Mouse (Mus musculus): ENCODE measurements around the gene Gnb3.

The Gnb3 gene

DNA sequence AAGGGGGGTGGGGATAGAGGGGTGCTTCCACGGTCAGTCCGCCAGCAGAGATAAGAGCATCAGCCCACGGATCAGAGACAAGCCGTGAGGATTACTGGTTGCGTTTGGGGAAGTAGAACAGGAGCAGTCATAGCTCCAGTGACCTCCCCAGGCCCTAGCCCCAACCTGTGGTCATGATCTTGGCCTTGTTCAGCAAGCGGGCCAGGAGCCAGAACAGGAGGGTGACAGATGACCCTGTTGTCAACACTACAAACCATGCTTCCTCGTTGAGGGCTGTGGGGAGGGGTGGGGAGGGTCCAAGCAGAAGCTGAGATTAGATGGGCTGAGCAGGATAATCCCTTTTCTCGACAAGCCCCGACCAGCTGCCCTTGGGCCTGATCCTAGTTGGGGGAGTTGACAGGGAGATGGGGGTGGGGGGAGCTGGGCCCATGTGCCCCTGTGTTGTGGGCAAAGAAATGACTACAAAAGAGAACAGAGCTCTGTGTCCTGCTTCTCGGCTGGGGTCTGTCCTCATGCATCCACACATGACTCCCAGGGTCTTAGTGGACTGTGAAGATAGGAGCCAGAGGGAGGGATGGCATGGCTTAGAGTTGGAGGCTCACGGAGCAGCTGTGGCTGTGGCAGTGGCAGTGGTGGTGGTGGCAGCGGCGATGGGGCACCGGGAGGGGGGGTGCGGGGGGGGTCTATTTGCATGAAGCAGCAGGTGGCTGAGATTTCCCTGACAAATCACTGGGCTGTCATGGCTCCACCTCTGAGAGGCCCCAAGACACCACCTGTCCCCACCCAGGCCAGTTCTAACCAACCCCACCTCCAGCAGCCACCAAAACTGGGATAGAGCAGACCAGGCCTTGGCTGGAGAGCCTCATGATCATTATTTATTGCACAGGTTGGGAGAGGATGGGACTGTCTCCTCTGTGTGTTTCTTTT, at the start of gene Gnb3:
Gene Gnb3, minus strand, starts transcription at position 35 of the 927 bp plus-strand sequence.
- peak; percentile 60 for DNase-seq (ENCODE audit: low spot score)

- no peak for DNase-seq (ENCODE audit: low spot score)
These were observed 48.6 kb upstream of the Gnb3 start for GRCm38 (mm10) chr6:124888555-124889125.

DNA sequence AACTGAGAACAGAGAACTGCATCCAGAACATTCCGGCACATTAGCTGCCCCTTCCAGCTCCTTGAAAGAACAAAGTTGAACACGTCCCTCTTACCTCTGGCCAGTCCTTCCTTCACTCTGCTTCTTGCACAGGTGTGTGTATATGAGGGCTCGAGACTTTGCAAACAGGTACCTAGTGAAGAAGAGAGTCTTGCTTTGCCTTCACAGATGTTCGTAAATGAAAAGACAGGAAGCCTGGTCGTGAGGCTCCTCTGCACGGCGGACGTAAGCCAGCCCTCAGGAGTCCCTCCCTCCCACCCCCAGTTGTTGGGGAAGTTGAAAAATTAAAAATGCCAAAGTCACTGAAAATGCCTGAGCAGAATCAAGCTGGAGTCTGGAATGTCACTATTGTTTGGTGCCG, 47.9 kb upstream of the Gnb3 start, which contains the start of gene Cd4:
Gene Cd4, minus strand, starts transcription at position 236 of the 400 bp plus-strand sequence.
- DNase-seq (ENCODE audit: low spot score), result no peak

GRCm38 (mm10) chr6:124885956-124886381, 45.9 kb upstream of the Gnb3 start:
- no peak for DNase-seq (ENCODE audit: low spot score)

DNA sequence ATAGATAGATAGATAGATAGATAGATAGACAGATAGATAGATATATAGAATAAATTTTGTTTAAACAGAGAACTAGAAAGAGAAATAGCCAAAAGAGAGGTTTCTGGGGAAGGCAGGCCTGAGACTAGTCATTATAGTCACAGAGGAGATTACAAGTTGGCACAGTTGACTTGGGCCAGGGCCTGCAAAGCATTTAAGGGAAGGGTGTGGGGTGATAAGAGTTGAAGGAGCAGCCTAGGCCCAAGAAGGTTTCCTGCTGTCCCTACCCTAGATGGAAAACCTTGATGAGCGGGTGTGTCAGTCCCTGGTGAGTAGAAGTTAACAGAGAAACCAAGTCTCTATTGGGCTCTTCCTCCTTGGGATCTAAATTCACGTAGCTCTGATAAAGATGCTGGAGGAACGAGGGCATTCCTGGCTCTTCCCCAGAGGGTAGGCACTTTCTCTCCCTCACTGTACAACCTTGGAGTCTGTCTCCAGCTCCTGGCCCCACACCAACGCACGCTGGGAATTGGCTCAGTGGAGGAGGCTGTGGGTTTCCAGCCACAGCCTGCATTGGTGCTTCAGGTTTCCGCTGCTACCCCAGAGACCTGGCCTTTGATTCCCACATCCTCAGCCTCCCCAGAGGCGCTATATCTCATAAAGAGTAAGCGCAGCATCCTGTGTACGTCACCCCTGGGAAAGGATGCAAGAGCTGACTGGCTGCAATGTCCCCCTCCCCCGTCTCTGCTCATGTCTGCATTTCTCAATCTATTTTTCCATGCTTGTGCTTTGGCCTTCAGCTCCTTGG, 44.8 kb upstream of the Gnb3 start:
- no peak for DNase-seq (ENCODE audit: low spot score)

DNA sequence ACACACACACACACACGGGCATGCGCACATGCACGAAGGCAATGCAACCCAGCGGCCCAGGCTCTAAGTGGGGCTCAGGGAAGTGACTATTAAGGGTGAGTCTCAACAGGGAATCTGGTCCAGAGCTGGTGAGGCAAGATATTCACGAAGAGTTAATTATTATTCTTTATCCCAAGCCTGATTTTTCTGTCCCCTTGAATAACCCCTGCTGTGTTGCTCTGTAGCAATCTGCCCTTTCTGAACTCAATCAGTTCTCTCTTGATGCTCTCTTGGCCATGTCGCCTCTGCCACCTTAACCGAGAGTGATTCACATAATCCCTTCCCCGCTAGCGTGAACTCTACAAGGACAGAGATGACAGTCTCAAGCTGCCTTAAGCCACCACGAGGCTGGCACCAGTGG, 43.3 kb upstream of the Gnb3 start:
- DNase-seq (ENCODE audit: low spot score), result peak; percentile 20

- no peak for DNase-seq (ENCODE audit: low spot score)
These were observed 41.7 kb upstream of the Gnb3 start for GRCm38 (mm10) chr6:124881821-124882220.

DNA sequence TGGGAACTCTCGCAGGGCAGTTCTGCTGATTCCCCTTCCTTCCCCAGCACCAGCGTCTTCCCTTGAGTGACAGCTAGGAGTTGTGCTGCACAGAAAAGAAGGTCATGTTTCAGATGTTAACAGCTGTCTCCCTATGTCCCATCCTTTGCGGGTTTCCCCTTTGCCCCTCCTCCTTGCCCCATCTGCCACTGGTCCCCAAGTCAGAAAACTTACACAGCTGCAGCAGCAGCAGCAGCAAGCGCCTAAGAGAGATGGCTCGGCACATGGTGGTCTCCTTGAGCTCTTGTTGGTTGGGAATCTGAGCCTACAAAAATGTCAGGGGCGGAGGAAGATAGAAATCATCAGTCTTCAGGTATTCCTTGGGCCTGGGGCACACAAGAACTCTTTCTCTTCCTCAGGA, 39.3 kb upstream of the Gnb3 start:
- no peak for DNase-seq (ENCODE audit: low spot score)

DNA sequence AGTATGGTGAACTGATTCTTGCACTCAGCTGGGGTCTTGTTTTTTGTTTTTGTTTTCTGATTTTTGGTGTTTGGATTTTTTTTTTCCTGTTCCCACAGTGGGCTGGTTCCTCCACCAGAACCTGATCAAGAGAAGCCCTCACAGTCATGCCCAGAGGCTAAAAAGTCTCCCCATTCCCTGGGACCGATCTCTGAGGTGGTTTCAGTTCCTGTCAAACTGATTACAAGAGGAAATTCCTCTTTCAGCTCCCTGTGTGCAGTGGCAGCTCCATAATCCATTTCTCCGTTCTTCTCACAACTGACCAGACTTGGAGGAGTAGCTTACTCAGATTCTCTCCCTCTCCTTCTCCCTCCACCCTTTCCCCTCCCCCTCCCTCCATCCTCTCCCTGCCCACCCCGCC, 34.3 kb upstream of the Gnb3 start:
- no peak for DNase-seq (ENCODE audit: low spot score)

- DNase-seq (ENCODE audit: low spot score), result no peak
These were observed 26.5 kb upstream of the Gnb3 start for GRCm38 (mm10) chr6:124866560-124866959.

- no peak for DNase-seq (ENCODE audit: low spot score)
These were observed 25.8 kb upstream of the Gnb3 start for GRCm38 (mm10) chr6:124865766-124866362.

DNA sequence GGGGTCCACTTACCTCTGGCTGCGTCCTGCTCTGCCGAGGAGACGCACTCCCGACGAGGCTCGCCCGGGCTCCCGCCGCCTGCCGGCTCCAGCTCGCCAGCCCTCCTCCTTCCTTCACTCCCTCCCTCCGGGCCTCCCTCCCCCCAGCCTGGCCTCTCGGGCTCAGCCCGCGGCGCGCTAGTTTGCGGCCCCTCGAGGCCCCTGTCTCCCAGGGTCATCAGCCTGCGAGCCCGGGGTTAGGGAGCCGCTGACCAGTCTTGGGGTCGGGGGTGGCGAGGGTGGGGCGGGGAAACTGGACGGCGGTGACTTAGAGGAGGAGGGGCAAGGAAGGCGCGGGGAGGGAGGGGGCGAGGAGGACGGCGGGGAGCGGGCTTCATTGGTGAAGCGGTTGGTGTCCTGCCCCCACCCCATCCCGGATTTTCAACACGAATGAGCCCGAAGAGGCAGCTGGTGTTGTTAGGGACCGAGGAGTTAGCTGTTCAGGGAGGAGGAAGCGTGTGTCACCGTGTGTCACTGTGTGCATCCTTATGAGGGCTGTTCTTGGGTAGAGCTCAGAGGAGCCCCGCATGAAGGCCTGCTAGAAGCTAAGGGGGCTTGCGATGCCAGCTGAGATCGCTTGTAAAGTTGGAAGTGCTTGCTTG, 23.7 kb upstream of the Gnb3 start, which contains the start of gene Gpr162:
Gene Gpr162, minus strand, starts transcription at position 326 of the 641 bp plus-strand sequence.
- DNase-seq (ENCODE audit: low spot score), result peak; percentile 79

- DNase-seq (ENCODE audit: low spot score), result no peak
These were observed 23.1 kb upstream of the Gnb3 start for GRCm38 (mm10) chr6:124863125-124863657.

DNA sequence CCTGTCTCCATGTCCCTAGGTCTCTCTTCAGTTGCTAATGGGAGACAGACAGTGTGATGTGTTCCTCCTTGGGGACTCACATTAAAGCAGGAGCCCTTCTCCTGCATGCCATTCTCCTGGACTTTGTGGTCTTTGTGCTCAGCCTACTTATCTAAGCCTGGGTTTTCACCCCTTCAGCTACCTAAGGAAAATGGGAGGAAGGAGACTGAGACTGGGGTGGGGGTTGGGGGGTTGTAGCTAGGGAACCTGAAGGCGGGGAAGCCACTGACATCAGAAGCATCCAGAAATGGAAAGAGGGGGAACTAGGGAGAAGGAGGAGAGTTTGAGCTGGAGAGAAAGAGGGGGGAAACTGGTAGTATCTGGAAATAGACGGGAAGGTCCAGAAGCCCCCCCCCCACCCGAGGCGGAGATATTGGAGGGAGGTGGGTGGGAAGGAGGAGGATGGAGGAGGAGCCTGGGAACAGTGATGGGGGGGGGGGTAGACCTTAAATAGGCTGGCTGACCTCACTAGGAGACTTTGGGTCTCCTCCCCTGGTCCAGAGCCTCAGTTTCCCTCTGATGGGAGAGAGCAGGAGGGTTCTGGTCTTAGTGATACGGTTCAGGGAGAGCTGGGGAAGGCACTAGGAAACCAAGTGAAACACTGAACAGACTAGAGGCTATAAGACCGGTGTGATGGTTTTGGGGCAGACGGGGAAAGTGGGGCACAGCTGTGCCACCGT, 22.5 kb upstream of the Gnb3 start:
- DNase-seq (ENCODE audit: low spot score), result no peak

DNA sequence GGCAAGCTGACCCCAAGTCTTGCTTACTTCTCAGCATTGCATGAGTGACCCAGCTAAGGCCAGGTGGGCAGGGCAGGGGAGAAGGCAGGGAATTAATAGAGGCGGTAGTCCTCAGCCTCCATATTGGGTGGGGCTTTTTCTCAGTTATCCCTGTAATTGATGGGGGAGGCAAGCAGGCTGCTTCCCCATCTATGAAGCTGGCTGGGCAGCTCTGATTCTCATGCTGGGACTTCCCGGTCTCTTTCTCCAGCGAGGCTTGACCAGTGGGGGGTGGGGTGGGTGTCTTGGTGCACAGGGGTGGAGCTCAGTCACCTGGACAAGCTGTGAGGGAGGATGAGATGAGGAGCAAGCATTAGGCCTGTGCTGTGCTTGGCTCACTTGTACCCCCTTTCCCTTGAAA, 21.7 kb upstream of the Gnb3 start:
- DNase-seq (ENCODE audit: low spot score), result no peak

- no peak for DNase-seq (ENCODE audit: low spot score)
These were observed 21.2 kb upstream of the Gnb3 start for GRCm38 (mm10) chr6:124861266-124861665.

DNA sequence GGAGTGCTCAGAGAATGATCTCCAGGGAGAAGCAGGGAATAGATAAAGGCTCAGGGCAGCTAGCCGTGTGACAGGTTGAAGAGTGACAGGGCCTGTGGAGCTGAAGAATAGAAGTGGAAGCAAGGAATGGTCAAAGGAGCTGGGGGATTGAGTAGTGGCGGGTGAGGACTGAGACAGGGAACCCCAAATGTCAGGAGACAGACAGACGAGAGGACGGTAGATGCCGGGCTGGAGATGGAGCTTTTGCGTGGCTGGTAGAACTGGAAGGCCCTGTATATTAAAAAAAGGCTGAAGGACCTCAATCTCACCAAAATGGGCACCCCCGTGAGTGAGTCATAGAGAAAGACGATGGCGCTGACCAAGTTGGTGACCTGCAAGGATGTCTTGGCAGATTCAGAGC, 20.4 kb upstream of the Gnb3 start:
- no peak for DNase-seq (ENCODE audit: low spot score)

DNA sequence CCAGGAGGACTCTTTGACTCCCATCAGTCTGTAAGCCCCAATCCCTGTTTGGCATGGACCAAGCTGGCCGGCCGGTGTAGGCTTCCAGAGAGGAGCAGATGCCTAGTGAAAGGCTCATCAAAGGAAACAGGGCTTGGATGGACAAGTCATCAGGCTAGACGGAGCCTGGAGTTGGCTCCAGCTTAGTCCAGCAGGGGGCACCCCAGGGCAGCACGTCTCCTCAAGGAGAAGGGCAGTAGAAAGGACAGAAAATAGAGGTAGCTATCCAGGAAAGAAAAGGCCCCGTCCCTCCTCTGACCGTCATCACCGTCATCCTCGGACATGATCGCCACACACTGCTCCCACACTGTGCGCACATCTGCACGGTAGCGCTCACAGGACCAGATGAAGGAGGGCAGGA, 19.6 kb upstream of the Gnb3 start:
- DNase-seq (ENCODE audit: low spot score), result peak; percentile 94

DNA sequence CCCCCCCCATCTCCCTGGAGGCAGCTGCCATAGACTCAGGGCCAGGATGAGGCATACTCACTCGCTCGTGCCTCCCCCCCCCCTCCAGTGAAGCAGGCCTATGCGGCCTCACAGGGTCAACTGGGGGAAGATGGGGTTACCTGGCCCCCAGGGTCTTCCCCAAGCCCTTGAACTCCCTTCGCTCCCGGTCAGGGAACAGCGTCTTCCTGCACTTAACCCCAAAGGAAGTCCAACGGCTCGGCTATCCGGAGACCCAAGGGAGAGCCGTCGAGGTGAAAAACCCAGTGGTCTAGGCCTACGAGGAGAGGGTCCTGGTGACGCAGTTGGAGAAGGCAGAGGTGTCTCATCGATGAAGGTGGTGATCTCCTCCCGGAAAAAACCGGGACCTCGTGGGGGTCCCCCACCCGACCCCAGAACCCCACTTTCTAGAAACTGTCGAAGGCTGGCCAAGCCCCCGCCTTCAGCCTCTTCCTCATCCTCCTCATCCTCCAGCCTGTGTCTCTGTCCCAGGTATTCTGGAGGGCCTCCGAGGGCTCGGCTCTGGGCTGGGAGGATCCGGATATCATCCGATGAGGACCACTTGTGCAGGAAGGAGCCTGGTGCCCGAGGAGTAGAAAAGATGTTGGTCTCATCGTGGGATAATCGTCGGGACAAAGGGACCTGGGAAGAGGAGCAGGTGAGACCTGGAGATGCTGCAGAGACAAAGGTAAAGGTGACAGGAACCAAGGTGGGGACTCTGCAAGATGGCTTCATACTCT, 18.7 kb upstream of the Gnb3 start:
- DNase-seq (ENCODE audit: low spot score), result no peak
